Mouse (Mus musculus) mesoderm, embryonic 11.5 days (tissue): ENCODE measurements around the gene Ccdc141.
A peak's percentile ranks its signal among the peaks of the same experiment; 100 is the strongest.

ENCODE experiments used
- DNase-seq: peaks from one replicate; pipeline ENCODE4 v3.0.0-alpha.2; 2012; ENCODE audit warnings: low read depth, low spot score

Gene Ccdc141

GRCm38 (mm10) chr2:77170633-77171105, at the start of gene Ccdc141:
TSS of gene Ccdc141 (minus strand) at chr2:77170636.
- DNase-seq: no peak

GRCm38 (mm10) chr2:77212885-77213284, 42.4 kb upstream of the Ccdc141 start:
- no peak for DNase-seq

GRCm38 (mm10) chr2:77206951-77207350, 36.5 kb upstream of the Ccdc141 start:
- no peak for DNase-seq

GRCm38 (mm10) chr2:77203916-77204315, 33.5 kb upstream of the Ccdc141 start:
- DNase-seq: peak; percentile 6

- no peak for DNase-seq
Observed at GRCm38 (mm10) chr2:77201900-77202299, 31.5 kb upstream of the Ccdc141 start.

GRCm38 (mm10) chr2:77200958-77201614, 30.6 kb upstream of the Ccdc141 start:
- DNase-seq: no peak

GRCm38 (mm10) chr2:77200379-77200778, 29.9 kb upstream of the Ccdc141 start:
- DNase-seq: no peak

- no peak for DNase-seq
Observed at GRCm38 (mm10) chr2:77198246-77198645, 27.8 kb upstream of the Ccdc141 start.

GRCm38 (mm10) chr2:77196819-77197218, 26.4 kb upstream of the Ccdc141 start:
- no peak for DNase-seq

- DNase-seq: no peak
Observed at GRCm38 (mm10) chr2:77195056-77195455, 24.6 kb upstream of the Ccdc141 start.

- DNase-seq: no peak
Observed at GRCm38 (mm10) chr2:77191811-77192210, 21.4 kb upstream of the Ccdc141 start.

- DNase-seq: no peak
Observed at GRCm38 (mm10) chr2:77190891-77191290, 20.5 kb upstream of the Ccdc141 start.

- DNase-seq: no peak
Observed at GRCm38 (mm10) chr2:77190301-77190700, 19.9 kb upstream of the Ccdc141 start.

GRCm38 (mm10) chr2:77189671-77190070, 19.2 kb upstream of the Ccdc141 start:
- DNase-seq: no peak

GRCm38 (mm10) chr2:77187501-77187900, 17.1 kb upstream of the Ccdc141 start:
- DNase-seq: no peak

- no peak for DNase-seq
Observed at GRCm38 (mm10) chr2:77186912-77187311, 16.5 kb upstream of the Ccdc141 start.

- DNase-seq: no peak
Observed at GRCm38 (mm10) chr2:77184049-77184571, 13.7 kb upstream of the Ccdc141 start.

GRCm38 (mm10) chr2:77183646-77184045, 13.2 kb upstream of the Ccdc141 start:
- no peak for DNase-seq

- no peak for DNase-seq
Observed at GRCm38 (mm10) chr2:77182996-77183380, 12.6 kb upstream of the Ccdc141 start.

GRCm38 (mm10) chr2:77182271-77182995, 12.0 kb upstream of the Ccdc141 start:
- no peak for DNase-seq

GRCm38 (mm10) chr2:77177472-77177871, 7.0 kb upstream of the Ccdc141 start:
- no peak for DNase-seq

GRCm38 (mm10) chr2:77176413-77176812, 6.0 kb upstream of the Ccdc141 start:
- no peak for DNase-seq

GRCm38 (mm10) chr2:77175411-77175810, 5.0 kb upstream of the Ccdc141 start:
- no peak for DNase-seq
